Mouse (Mus musculus) MEL (cell line): ENCODE results near the gene Smyd3. TPM values are rescaled to one million over a fixed set of nuclear protein-coding genes. Genes with fewer than 3 reads are reported as not detected.

Experiments
- DNase-seq: peaks from one replicate; pipeline ENCODE4 v3.0.0; 2011; ENCODE audit warnings: low read depth, low spot score
- H3K27ac ChIP-seq: 2 replicates; pipeline ENCODE4 v1.5.1; 2012; ENCODE audit warnings: low read depth, mild to moderate bottlenecking, control low read depth, low read length, moderate library complexity; ENCODE audit not compliant: control insufficient read depth
- H3K27me3 ChIP-seq, 2 experiments: fragments of 150-350 bp in 1 of 2; sonication (generic) in 1 of 2; 2 replicates each; pipeline ENCODE4 v1.6.1; 2012; ENCODE audit warnings: low read length in 2 of 2, mild to moderate bottlenecking in 2 of 2, improper control_type of control experiment in 1 of 2, moderate library complexity in 1 of 2; ENCODE audit not compliant: insufficient read depth in 2 of 2, control insufficient read depth in 1 of 2
- H3K36me3 ChIP-seq, 2 experiments: 2 replicates each; pipeline ENCODE4 v1.6.1; 2012 to 2014; ENCODE audit warnings: low read length in 2 of 2, improper control_type of control experiment in 1 of 2, inconsistent platforms in 1 of 2, mild to moderate bottlenecking in 1 of 2; ENCODE audit not compliant: insufficient read depth in 2 of 2, control insufficient read depth in 1 of 2
- H3K4me1 ChIP-seq, 2 experiments: fragments of 150-350 bp in 1 of 2; sonication (generic) in 1 of 2; 2 replicates each; pipeline ENCODE4 v1.6.1; 2012; ENCODE audit warnings: low read length in 2 of 2, improper control_type of control experiment in 1 of 2, mild to moderate bottlenecking in 1 of 2; ENCODE audit not compliant: insufficient read depth in 2 of 2, control insufficient read depth in 1 of 2
- H3K4me3 ChIP-seq, 2 experiments: fragments of 150-350 bp in 1 of 2; sonication (generic) in 1 of 2; 2 replicates each; pipeline ENCODE4 v1.5.1; 2012; ENCODE audit warnings: low read depth in 2 of 2, low read length in 2 of 2, mild to moderate bottlenecking in 2 of 2, moderate library complexity in 2 of 2, control low read depth in 1 of 2, improper control_type of control experiment in 1 of 2; ENCODE audit not compliant: control insufficient read depth in 1 of 2, insufficient read depth in 1 of 2
- H3K79me2 ChIP-seq: 2 replicates; pipeline ENCODE4 v1.6.1; 2012; ENCODE audit warnings: mild to moderate bottlenecking, low read length, moderate library complexity; ENCODE audit not compliant: control insufficient read depth, poor library complexity, insufficient read depth
- H3K9ac ChIP-seq: 2 replicates; pipeline ENCODE4 v1.6.1; 2012; ENCODE audit warnings: low read depth, mild to moderate bottlenecking, control low read depth, low read length, moderate library complexity; ENCODE audit not compliant: control insufficient read depth, poor library complexity, severe bottlenecking
- H3K9me3 ChIP-seq: fragments of 150-350 bp; sonication (generic); replicated peaks from 2 replicates; pipeline ENCODE4 v1.6.1; 2012; ENCODE audit warnings: mild to moderate bottlenecking, low read length, improper control_type of control experiment, moderate library complexity; ENCODE audit not compliant: insufficient read depth
- BHLHE40 ChIP-seq: IDR thresholded peaks from 2 replicates; pipeline ENCODE4 v1.6.1; 2012; ENCODE audit warnings: low read depth, mild to moderate bottlenecking, inconsistent platforms, low read length, improper control_type of control experiment, borderline replicate concordance
- CHD2 ChIP-seq: IDR thresholded peaks from 2 replicates; pipeline ENCODE4 v1.6.1; 2011; ENCODE audit warnings: low read length, improper control_type of control experiment
- E2F4 ChIP-seq: IDR thresholded peaks from 2 replicates; pipeline ENCODE4 v1.6.1; 2011; ENCODE audit warnings: low read depth, low read length, improper control_type of control experiment, borderline replicate concordance
- ELF1 ChIP-seq: IDR thresholded peaks from 2 replicates; pipeline ENCODE4 v1.6.1; 2014; ENCODE audit warnings: low read depth, mild to moderate bottlenecking, inconsistent platforms, low read length, improper control_type of control experiment, moderate library complexity
- EP300 ChIP-seq, 2 experiments: IDR thresholded peaks; 2 replicates each; pipeline ENCODE4 v1.6.1; 2011; ENCODE audit warnings: improper control_type of control experiment in 2 of 2, low read length in 2 of 2, low read depth in 1 of 2, mild to moderate bottlenecking in 1 of 2
- GATA1 ChIP-seq: IDR thresholded peaks from 2 replicates; pipeline ENCODE4 v1.6.1; 2011; ENCODE audit warnings: low read depth, low read length, improper control_type of control experiment
- MAX ChIP-seq: IDR thresholded peaks from 2 replicates; pipeline ENCODE4 v1.6.1; 2011; ENCODE audit warnings: low read length, improper control_type of control experiment
- MAZ ChIP-seq: IDR thresholded peaks from 2 replicates; pipeline ENCODE4 v1.6.1; 2012; ENCODE audit warnings: low read depth, mild to moderate bottlenecking, inconsistent platforms, low read length, improper control_type of control experiment
- MEF2A ChIP-seq: IDR thresholded peaks from 2 replicates; pipeline ENCODE4 v1.6.1; 2014; ENCODE audit warnings: low read depth, mild to moderate bottlenecking, inconsistent platforms, low read length, improper control_type of control experiment; ENCODE audit not compliant: poor library complexity, insufficient replicate concordance, severe bottlenecking; ENCODE audit errors: extremely low read depth
- MXI1 ChIP-seq: IDR thresholded peaks from 2 replicates; pipeline ENCODE4 v1.6.1; 2011; ENCODE audit warnings: mild to moderate bottlenecking, low read depth, low read length, improper control_type of control experiment
- MYC ChIP-seq: IDR thresholded peaks from 2 replicates; pipeline ENCODE4 v1.6.1; 2011; ENCODE audit warnings: low read depth, mild to moderate bottlenecking, low read length, improper control_type of control experiment, moderate library complexity
- NRF1 ChIP-seq: IDR thresholded peaks from 2 replicates; pipeline ENCODE4 v1.6.1; 2014; ENCODE audit warnings: low read depth, mild to moderate bottlenecking, inconsistent platforms, low read length, improper control_type of control experiment, moderate library complexity; ENCODE audit not compliant: poor library complexity, insufficient read depth, severe bottlenecking
- POLR2A ChIP-seq, 2 experiments: IDR thresholded peaks; 2 replicates each; pipeline ENCODE4 v1.6.1; 2011 to 2012; ENCODE audit warnings: low read length in 2 of 2, mild to moderate bottlenecking in 2 of 2, control low read depth in 1 of 2, improper control_type of control experiment in 1 of 2, low read depth in 1 of 2, moderate library complexity in 1 of 2; ENCODE audit not compliant: control insufficient read depth in 1 of 2, insufficient read depth in 1 of 2, poor library complexity in 1 of 2
- POLR2AphosphoS2 ChIP-seq: IDR thresholded peaks from 2 replicates; pipeline ENCODE4 v1.6.1; 2011; ENCODE audit warnings: low read length, improper control_type of control experiment
- POLR2AphosphoS5 ChIP-seq: IDR thresholded peaks from 2 replicates; pipeline ENCODE4 v1.6.1; 2012; ENCODE audit warnings: low read depth, borderline replicate concordance, mild to moderate bottlenecking, inconsistent platforms, low read length, moderate library complexity, mixed read lengths
- SIN3A ChIP-seq: IDR thresholded peaks from 2 replicates; pipeline ENCODE4 v1.6.1; 2012; ENCODE audit warnings: low read length, improper control_type of control experiment, inconsistent platforms
- TAL1 ChIP-seq: IDR thresholded peaks from 2 replicates; pipeline ENCODE4 v1.6.1; 2012; ENCODE audit warnings: mild to moderate bottlenecking, inconsistent platforms, low read length, moderate library complexity, mixed read lengths
- TBP ChIP-seq: IDR thresholded peaks from 2 replicates; pipeline ENCODE4 v1.8.0; 2011; ENCODE audit warnings: low read depth, low read length, improper control_type of control experiment
- TCF12 ChIP-seq: IDR thresholded peaks from 2 replicates; pipeline ENCODE4 v1.6.1; 2014; ENCODE audit warnings: low read depth, mild to moderate bottlenecking, inconsistent platforms, low read length, improper control_type of control experiment, moderate library complexity
- ZC3H11A ChIP-seq: IDR thresholded peaks from 2 replicates; pipeline ENCODE4 v1.6.1; 2012; ENCODE audit warnings: low read depth, mild to moderate bottlenecking, inconsistent platforms, low read length, improper control_type of control experiment
- ZKSCAN1 ChIP-seq: IDR thresholded peaks from 2 replicates; pipeline ENCODE4 v1.6.1; 2012; ENCODE audit warnings: low read depth, mild to moderate bottlenecking, inconsistent platforms, low read length, improper control_type of control experiment, moderate library complexity
- ZMIZ1 ChIP-seq: IDR thresholded peaks from 2 replicates; pipeline ENCODE4 v1.6.1; 2012; ENCODE audit warnings: low read depth, mild to moderate bottlenecking, inconsistent platforms, low read length, improper control_type of control experiment, moderate library complexity
- ZNF384 ChIP-seq: IDR thresholded peaks from 2 replicates; pipeline ENCODE4 v1.6.1; 2012; ENCODE audit warnings: low read depth, mild to moderate bottlenecking, inconsistent platforms, low read length, improper control_type of control experiment
- polyA plus RNA-seq, 2 experiments: library from polyadenylated mRNA; stranded (reverse) in 1 of 2; unstranded in 1 of 2; fragments of >175 nt in 1 of 2; fragments of >200 nt in 1 of 2; gene quantifications; 2 replicates each; pipeline versions ENCODE4 v1.2.1 to v1.2.4; 2012; ENCODE audit warnings: low replicate concordance in 2 of 2, low read depth in 1 of 2; ENCODE audit not compliant: insufficient read length in 2 of 2, insufficient read depth in 1 of 2, missing spikeins in 1 of 2
- total RNA-seq: library from RNA; depleted of rRNA; stranded (reverse); fragments of 300-350 nt; gene quantifications from 2 replicates; pipeline ENCODE4 v1.2.3, GENCODE M21; 2012

The Smyd3 gene
- total and polyA plus RNA-seq, 3 experiments: 13.3 to 18.2 TPM; not detected in 1

GRCm38 (mm10) chr1:179254531-179254930 is 263.3 kb downstream of the Smyd3 start:
- TF ChIP-seq TCF12 (no peak), TAL1 (no peak), POLR2A (IDR thresholded peaks at IDR 0.05; ENCODE audit: control insufficient read depth in 1 of 2, insufficient read depth in 1 of 2, low read depth in 1 of 2, low read length in 2 of 2, poor library complexity in 1 of 2) (no peak), ZNF384 (no peak), ZMIZ1 (no peak), NRF1 (no peak), ZKSCAN1 (no peak), EP300 (IDR thresholded peaks at IDR 0.05; ENCODE audit: low read depth in 1 of 2, low read length in 2 of 2) (no peak), MYC (no peak), CHD2 (no peak), BHLHE40 (no peak), ELF1 (no peak), ZC3H11A (no peak), MAZ (no peak), MAX (no peak), MXI1 (no peak), SIN3A (no peak)
- TF ChIP-seq, all 39 proteins: peak for 0
- Histone ChIP-seq H3K9me3 (no peaks in the 10 kb centered on the region), H3K79me2 (no peaks in the 10 kb centered on the region), H3K9ac (no peak overlapping the region), H3K4me3 (no peak overlapping the region), H3K36me3 (no peaks in the 10 kb centered on the region), H3K4me1 (no peaks in the 10 kb centered on the region), H3K27me3 (no peaks in the 10 kb centered on the region), H3K27ac (no peak overlapping the region)
- no peak for DNase-seq

- no peaks in the 10 kb centered on the region for H3K79me2 ChIP-seq
- H3K4me3 ChIP-seq: no peak overlapping the region
- TF ChIP-seq E2F4 (no peak), POLR2AphosphoS5 (no peak), GATA1 (no peak), TBP (no peak), POLR2AphosphoS2 (no peak), EP300 (IDR thresholded peaks at IDR 0.05; ENCODE audit: low read depth in 1 of 2, low read length in 2 of 2) (no peak), MEF2A (no peak)
- H3K27me3 ChIP-seq: no peaks in the 10 kb centered on the region
- H3K36me3 ChIP-seq: peaks cover 0 to 3% of the 10 kb centered on the region in 2 experiments; a peak in 2 of 4 replicates
- DNase-seq: no peak
- H3K9me3 ChIP-seq: no peaks in the 10 kb centered on the region
- H3K9ac ChIP-seq: no peak overlapping the region
- H3K27ac ChIP-seq: no peak overlapping the region
- no peaks in the 10 kb centered on the region; a peak in 1 of 4 replicates for H3K4me1 ChIP-seq
Observed at GRCm38 (mm10) chr1:179252611-179253010, 265.2 kb downstream of the Smyd3 start.
